Mouse (Mus musculus) neural tube, embryonic 13.5 days (tissue): Measurements from ENCODE around the gene Szt2. TPM values are rescaled to one million over a fixed set of nuclear protein-coding genes. Genes with fewer than 3 reads are reported as not detected.

Experiments used
- polyA plus RNA-seq: library from polyadenylated mRNA; unstranded; fragments of >200 nt; fragmentation: Nextera tagmentation; extraction: Ambion mirVana; gene quantifications from 2 replicates; pipeline ENCODE4 v1.2.1, GENCODE M21; 2015

Gene Szt2
- polyA plus RNA-seq, 1 experiment from 2014 or later = 7.8 TPM

Other genes with a start within 250 kb of the Szt2 start
- gene Kdm4a, start 229.2 kb downstream of the Szt2 start, polyA plus RNA-seq = 47.3 and 61.0 TPM in 2 replicates
- 81.1 and 82.2 TPM in 2 replicates for gene Ptprf, start 117.9 kb downstream of the Szt2 start, polyA plus RNA-seq
- gene Med8, start 64 bp upstream of the Szt2 start, polyA plus RNA-seq = 107 and 119 TPM in 2 replicates
- gene Elovl1, start 18.8 kb upstream of the Szt2 start, polyA plus RNA-seq = 38.0 and 38.2 TPM in 2 replicates
- gene Cdc20, start 28.1 kb upstream of the Szt2 start, polyA plus RNA-seq = 47.2 and 54.7 TPM in 2 replicates
- 0.42 and 0.50 TPM in 2 replicates for gene Mpl, start 48.2 kb upstream of the Szt2 start, polyA plus RNA-seq
- 19.3 and 21.0 TPM in 2 replicates for gene Tie1, start 80.8 kb upstream of the Szt2 start, polyA plus RNA-seq
- not detected in 2 replicates for gene 2610528J11Rik, start 117.7 kb upstream of the Szt2 start, polyA plus RNA-seq
- gene Tmem125, start 134.8 kb upstream of the Szt2 start, polyA plus RNA-seq = not detected in 2 replicates
- gene Cfap57, start 211.5 kb upstream of the Szt2 start, polyA plus RNA-seq = 0.96 and 1.8 TPM in 2 replicates
- 108 and 129 TPM in 2 replicates for gene Ebna1bp2, start 211.5 kb upstream of the Szt2 start, polyA plus RNA-seq
- gene Olfr62, start 249.7 kb upstream of the Szt2 start, polyA plus RNA-seq = not detected in 2 replicates